Mouse (Mus musculus): ENCODE results near the gene Ly6c2. TPM values are rescaled to one million over a fixed set of nuclear protein-coding genes. Genes with fewer than 3 reads are reported as not detected.

The Ly6c2 gene
- total RNA-seq, 1 experiment from 2014 or later, result 5.0 TPM

Other genes starting within 250 kb of the Ly6c2 start
- 14.5 and 18.4 TPM in 2 replicates for gene 2010109I03Rik, start 214.9 kb downstream of the Ly6c2 start, total RNA-seq (2021)
- 0.30 and 1.4 TPM in 2 replicates for gene Ly6i, start 128.5 kb downstream of the Ly6c2 start, total RNA-seq (2021)
- gene Ly6a, start 113.9 kb downstream of the Ly6c2 start, total RNA-seq (2021), result 42.1 and 50.7 TPM in 2 replicates
- gene Ly6c1, start 63.1 kb downstream of the Ly6c2 start, total RNA-seq (2021), result 133 and 215 TPM in 2 replicates
- not detected in 2 replicates for gene Ly6g, start 43.3 kb upstream of the Ly6c2 start, total RNA-seq (2021)
- 0.83 and 16.0 TPM in 2 replicates for gene BC025446, start 104.4 kb upstream of the Ly6c2 start, total RNA-seq (2021)
- not detected in 2 replicates for gene Ly6f, start 156.5 kb upstream of the Ly6c2 start, total RNA-seq (2021)

Measured in adrenal gland, postnatal 14 days (tissue).